Mouse (Mus musculus) midbrain, embryonic 14.5 days (tissue): ENCODE measurements at regions not wholly inside any gene's neighbourhood (a gene's known extent, or its start where the extent isn't known, plus 50 kb on each side); places are given as distances from the start of the nearest gene placed in this dataset.

Experiments
- ATAC-seq: fragments of 200-750 bp; cut with Nextera tagmentation; 2 replicates; pipeline ENCODE4 v1.8.0; 2017; ENCODE audit warnings: moderate number of reproducible peaks, moderate library complexity; ENCODE audit not compliant: low FRiP score, low TSS enrichment
- DNase-seq: peaks from one replicate; pipeline ENCODE4 v3.0.0-alpha.2; 2015
- H3K27ac ChIP-seq: fragments of 300-500 bp; sonication (generic); replicated peaks from 2 replicates; pipeline ENCODE4 v1.5.1; 2014; ENCODE audit warnings: mild to moderate bottlenecking, low read depth, low read length, moderate library complexity
- H3K27me3 ChIP-seq: fragments of 300-500 bp; sonication (generic); 2 replicates; pipeline ENCODE4 v1.6.1; 2014; ENCODE audit warnings: low read length, control low read depth, mixed read lengths; ENCODE audit not compliant: control insufficient read depth, insufficient read depth
- H3K36me3 ChIP-seq: fragments of 300-500 bp; sonication (generic); 2 replicates; pipeline ENCODE4 v1.6.1; 2014; ENCODE audit warnings: low read length, control low read depth; ENCODE audit not compliant: control insufficient read depth, insufficient read depth
- H3K4me1 ChIP-seq: fragments of 300-500 bp; sonication (generic); 2 replicates; pipeline ENCODE4 v1.6.1; 2014; ENCODE audit warnings: mild to moderate bottlenecking, antibody characterized with exemption, low read length, control low read depth; ENCODE audit not compliant: control insufficient read depth, insufficient read depth
- H3K4me2 ChIP-seq: fragments of 300-500 bp; sonication (generic); 2 replicates; pipeline ENCODE4 v1.6.1; 2014; ENCODE audit warnings: mild to moderate bottlenecking, low read length, moderate library complexity
- H3K4me3 ChIP-seq: fragments of 300-500 bp; sonication (generic); replicated peaks from 2 replicates; pipeline ENCODE4 v1.5.1; 2014; ENCODE audit warnings: low read depth, low read length
- H3K9ac ChIP-seq: fragments of 300-500 bp; sonication (generic); replicated peaks from 2 replicates; pipeline ENCODE4 v1.6.1; 2014; ENCODE audit warnings: mild to moderate bottlenecking, low read length, moderate library complexity
- H3K9me3 ChIP-seq: fragments of 300-500 bp; sonication (generic); 2 replicates; pipeline ENCODE4 v1.6.1; 2016; ENCODE audit warnings: low read length, control low read depth, mixed read lengths; ENCODE audit not compliant: control insufficient read depth
- WGBS: fragments of 180-500 bp; shearing (Covaris S2); extraction: QIAGEN DNeasy Blood & Tissue Kit; methylation state at CpG from one replicate; pipeline ENCODE4 v1.1.7; 2014; 5-methylcytosine and 5-hydroxymethylcytosine counted together

GRCm38 (mm10) chr7:123589099-123589498, 88.8 kb upstream of the Zkscan2 start:
- 65% methylated on average over 3 of the region's 3 CpGs for WGBS
- H3K4me3 ChIP-seq, result no peak overlapping the region
- H3K27ac ChIP-seq, result no peak overlapping the region
- no peak overlapping the region for H3K9ac ChIP-seq
- H3K27me3 ChIP-seq, result no peaks in the 10 kb centered on the region
- no peaks in the 10 kb centered on the region for H3K36me3 ChIP-seq
- ATAC-seq, result no peak
- H3K4me1 ChIP-seq, result no peaks in the 10 kb centered on the region
- H3K4me2 ChIP-seq, result no peak overlapping the region
- peak; percentile 33 for DNase-seq
- H3K9me3 ChIP-seq, result no peaks in the 10 kb centered on the region

GRCm38 (mm10) chr7:123573721-123574120, 73.5 kb upstream of the Zkscan2 start:
- peak; percentile 69 for DNase-seq

GRCm38 (mm10) chr7:123572376-123572990, 72.2 kb upstream of the Zkscan2 start:
- Histone ChIP-seq H3K9me3 (no peaks in the 10 kb centered on the region), H3K27me3 (no peaks in the 10 kb centered on the region), H3K4me1 (peaks cover 8% of the 10 kb centered on the region; the same call in 1 of the 2 replicates), H3K4me2 (no peak overlapping the region), H3K4me3 (no peak overlapping the region), H3K36me3 (no peaks in the 10 kb centered on the region), H3K27ac (no peak overlapping the region), H3K9ac (no peak overlapping the region)
- ATAC-seq (no peak), DNase-seq (no peak)
- WGBS, result 52% methylated on average over 4 of the region's 4 CpGs

More at GRCm38 (mm10) chr7:123573721-123574120, 73.5 kb upstream of the Zkscan2 start:
- peaks cover 8% of the 10 kb centered on the region; the same call in 1 of the 2 replicates for H3K4me1 ChIP-seq
- no peak overlapping the region for H3K9ac ChIP-seq
- ATAC-seq, result no peak
- H3K9me3 ChIP-seq, result no peaks in the 10 kb centered on the region
- H3K4me2 ChIP-seq, result 0 out of 2 replicates have a peak overlapping the region, but pooled peaks have one; percentile 9
- no peaks in the 10 kb centered on the region for H3K36me3 ChIP-seq
- 20% methylated on average over 3 of the region's 3 CpGs for WGBS
- no peaks in the 10 kb centered on the region for H3K27me3 ChIP-seq
- no peak overlapping the region for H3K4me3 ChIP-seq
- H3K27ac ChIP-seq, result peak overlapping the region; percentile 41; the same call in 1 of the 2 replicates

GRCm38 (mm10) chr7:123566264-123566663, 66.0 kb upstream of the Zkscan2 start:
- 52% methylated on average over 1 of the region's 1 CpGs for WGBS
- Histone ChIP-seq H3K36me3 (no peaks in the 10 kb centered on the region), H3K9me3 (no peaks in the 10 kb centered on the region), H3K4me2 (no peak overlapping the region), H3K4me1 (no peaks in the 10 kb centered on the region), H3K4me3 (no peak overlapping the region), H3K27ac (no peak overlapping the region), H3K27me3 (no peaks in the 10 kb centered on the region), H3K9ac (no peak overlapping the region)
- DNase-seq (no peak), ATAC-seq (no peak)

- Histone ChIP-seq H3K27ac (no peak overlapping the region), H3K4me3 (no peak overlapping the region), H3K9ac (no peak overlapping the region), H3K27me3 (no peaks in the 10 kb centered on the region), H3K36me3 (no peaks in the 10 kb centered on the region), H3K9me3 (no peaks in the 10 kb centered on the region), H3K4me2 (no peak overlapping the region), H3K4me1 (no peaks in the 10 kb centered on the region)
- ATAC-seq (no peak), DNase-seq (no peak)
- WGBS, result 73% methylated on average over 7 of the region's 7 CpGs
These were observed 59.3 kb upstream of the Zkscan2 start for GRCm38 (mm10) chr7:123559544-123559943.
